ENCODE assay signal across 7 mouse cellular contexts in genomic region chr16:23403008-23403755, GRCm38 (mm10). TPM values are rescaled to one million over a fixed set of nuclear protein-coding genes. Genes with fewer than 3 reads are reported as not detected.
A peak's percentile ranks its signal among the peaks of the same experiment; 100 is the strongest.
DNase-seq lines count a peak whose midpoint lies in the region; ATAC-seq and TF ChIP-seq lines count a peak whose summit lies in the region.

No protein-coding gene starts in this region.

- H3K9me3 ChIP-seq in intestine, postnatal 0 days (ENCODE audit: control insufficient read depth) = no peaks in the 10 kb centered on the region
- H3K9me3 ChIP-seq in midbrain, embryonic 15.5 days = no peaks in the 10 kb centered on the region

- H3K36me3 ChIP-seq in intestine, postnatal 0 days (ENCODE audit: control insufficient read depth, insufficient read depth) = no peaks in the 10 kb centered on the region
- H3K36me3 ChIP-seq in midbrain, embryonic 15.5 days (replicated peaks) = no peaks in the 10 kb centered on the region

- no peak overlapping the region for H3K9ac ChIP-seq in intestine, postnatal 0 days (ENCODE audit: low read depth, low read length)
- H3K9ac ChIP-seq in midbrain, embryonic 15.5 days = no peak overlapping the region

- peak; percentile 14 for ATAC-seq in activated CD4-positive, CD25-positive, alpha-beta regulatory T cell, adult 4 months
- ATAC-seq in intestine, postnatal 0 days = no peak
- peak; percentile 52; the same call in 1 of the 2 replicates for ATAC-seq in midbrain, embryonic 15.5 days (replicated peaks)

- no peak overlapping the region for H3K4me3 ChIP-seq in gastrocnemius, adult 2 months
- H3K4me3 ChIP-seq in intestine, postnatal 0 days (ENCODE audit: low read depth, low read length) = no peak overlapping the region
- no peak overlapping the region for H3K4me3 ChIP-seq in midbrain, embryonic 15.5 days

- H3K4me2 ChIP-seq in intestine, postnatal 0 days (replicated peaks; ENCODE audit: low read depth) = no peak overlapping the region
- no peak overlapping the region for H3K4me2 ChIP-seq in midbrain, embryonic 15.5 days

- intact Hi-C loops in gastrocnemius, adult 2 months (cut with DNase I) = loop anchor here (2.0 to 10.0 kb wide), 3 partner anchors 181 to 318 kb away; partner anchors contain the start of gene St6gal1
- intact Hi-C loops in left cerebral cortex, postnatal 14 days (cut with DNase I) = loop anchor here (2.0 to 5.0 kb wide), 2 partner anchors 176 to 252 kb away; no protein-coding TSS in a partner anchor

- peak; percentile 85 for TF ChIP-seq CTCF in gastrocnemius, adult 2 months (IDR thresholded peaks at IDR 0.05)
- peak; percentile 87 for TF ChIP-seq CTCF in intestine, postnatal 0 days (IDR thresholded peaks at IDR 0.05; ENCODE audit: low read depth)

- no peak overlapping the region for H3K27ac ChIP-seq in gastrocnemius, adult 2 months
- H3K27ac ChIP-seq in intestine, postnatal 0 days (ENCODE audit: low read depth, low read length) = no peak overlapping the region
- no peak overlapping the region for H3K27ac ChIP-seq in midbrain, embryonic 15.5 days

- 38% methylated on average over 8 of the region's 8 CpGs for WGBS in intestine, postnatal 0 days
- 50% methylated on average over 8 of the region's 8 CpGs for WGBS in midbrain, embryonic 15.5 days

- H3K4me1 ChIP-seq in intestine, postnatal 0 days (replicated peaks; ENCODE audit: control insufficient read depth, insufficient read depth, low read length) = no peaks in the 10 kb centered on the region
- no peaks in the 10 kb centered on the region for H3K4me1 ChIP-seq in midbrain, embryonic 15.5 days

- no peaks in the 10 kb centered on the region for H3K27me3 ChIP-seq in intestine, postnatal 0 days (replicated peaks; ENCODE audit: control insufficient read depth, insufficient read depth, low read length)
- no peaks in the 10 kb centered on the region for H3K27me3 ChIP-seq in midbrain, embryonic 15.5 days (replicated peaks)

- peak; percentile 85 to 89 for DNase-seq in cerebellum, postnatal 10 days
- DNase-seq in gastrocnemius, adult 2 months = peak; percentile 76
- peak; percentile 81 to 86 for DNase-seq in left cerebral cortex, postnatal 14 days (ENCODE audit: low spot score in 2 of 2)
- peak; percentile 63 to 73 for DNase-seq in spleen, postnatal 36 days (ENCODE audit: low spot score in 2 of 2)

RNA-seq across cellular contexts. Expression of gene Rtp1, which starts 25.8 kb away (rescaled TPM):
- not detected for polyA plus RNA-seq in activated CD4-positive, CD25-positive, alpha-beta regulatory T cell, adult 4 months (2017; shearing (Covaris generic))
- total RNA-seq in gastrocnemius, adult 2 months (2021) = not detected
- polyA plus RNA-seq in intestine, postnatal 0 days (2015; fragmentation: Nextera tagmentation; extraction: Ambion mirVana) = not detected in 2 replicates
- total RNA-seq in left cerebral cortex, postnatal 14 days (2021) = under 1 TPM; 0.11 to 0.24 TPM
- 0.14 TPM in 1 of 2 replicates, not detected in the other for polyA plus RNA-seq in midbrain, embryonic 15.5 days (2015; fragmentation: Nextera tagmentation; extraction: Ambion mirVana)
